Mouse (Mus musculus): Measurements from ENCODE around the gene Umad1. TPM values are rescaled to one million over a fixed set of nuclear protein-coding genes. Genes with fewer than 3 reads are reported as not detected.

Umad1 gene
- polyA plus RNA-seq, 1 experiment from 2014 or later, result 23.4 TPM

GRCm38 (mm10) chr6:8278426-8279002 is 19.4 kb downstream of the Umad1 start:
- peaks cover 6% of the 10 kb centered on the region for H3K36me3 ChIP-seq
- H3K4me2 ChIP-seq, result no peak overlapping the region
- H3K4me1 ChIP-seq, result peaks cover 10% of the 10 kb centered on the region
- ATAC-seq (ENCODE audit: extremely low read depth, insufficient number of reproducible peaks, low FRiP score, low TSS enrichment), result no peak
- H3K4me3 ChIP-seq, result no peak overlapping the region
- 79% methylated on average over 5 of the region's 5 CpGs for WGBS
- no peaks in the 10 kb centered on the region for H3K27me3 ChIP-seq (replicated peaks)
- H3K27ac ChIP-seq (replicated peaks), result no peak overlapping the region
- H3K9me3 ChIP-seq, result no peaks in the 10 kb centered on the region
- H3K9ac ChIP-seq, result no peak overlapping the region

DNA sequence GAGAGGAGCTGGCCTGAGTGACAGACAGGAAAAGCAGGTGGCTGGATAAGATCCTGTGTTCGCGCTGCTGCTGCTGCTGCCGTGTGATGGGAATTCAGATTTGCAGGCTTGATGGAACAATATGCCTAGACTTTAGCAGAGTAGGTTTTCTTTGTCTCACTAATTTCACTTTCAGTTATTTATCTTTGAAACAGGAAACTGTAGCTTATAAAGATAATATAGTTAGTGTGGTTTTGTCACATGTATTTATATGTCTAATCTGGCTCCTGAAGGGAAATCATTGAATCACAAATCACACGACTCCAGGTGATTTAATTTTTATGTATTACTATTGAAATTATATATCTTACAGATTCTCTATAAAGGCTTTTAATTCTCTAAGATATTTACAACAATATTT is 24.2 kb downstream of the Umad1 start:
- no peak overlapping the region for H3K4me3 ChIP-seq
- H3K4me2 ChIP-seq, result no peak overlapping the region
- H3K36me3 ChIP-seq, result peaks cover 6% of the 10 kb centered on the region
- 70% methylated on average over 4 of the region's 4 CpGs for WGBS
- H3K27me3 ChIP-seq (replicated peaks), result no peaks in the 10 kb centered on the region
- no peaks in the 10 kb centered on the region for H3K9me3 ChIP-seq
- H3K27ac ChIP-seq (replicated peaks), result no peak overlapping the region
- ATAC-seq (ENCODE audit: extremely low read depth, insufficient number of reproducible peaks, low FRiP score, low TSS enrichment), result no peak
- no peaks in the 10 kb centered on the region for H3K4me1 ChIP-seq
- H3K9ac ChIP-seq, result no peak overlapping the region

GRCm38 (mm10) chr6:8285401-8285960 is 26.4 kb downstream of the Umad1 start:
- ATAC-seq (ENCODE audit: extremely low read depth, insufficient number of reproducible peaks, low FRiP score, low TSS enrichment), result no peak
- H3K27me3 ChIP-seq (replicated peaks), result no peaks in the 10 kb centered on the region
- no peaks in the 10 kb centered on the region for H3K9me3 ChIP-seq
- no peaks in the 10 kb centered on the region for H3K4me1 ChIP-seq
- H3K27ac ChIP-seq (replicated peaks), result no peak overlapping the region
- no peak overlapping the region for H3K4me2 ChIP-seq
- no peaks in the 10 kb centered on the region for H3K36me3 ChIP-seq
- H3K4me3 ChIP-seq, result no peak overlapping the region
- 69% methylated on average over 3 of the region's 3 CpGs for WGBS
- H3K9ac ChIP-seq, result no peak overlapping the region

DNA sequence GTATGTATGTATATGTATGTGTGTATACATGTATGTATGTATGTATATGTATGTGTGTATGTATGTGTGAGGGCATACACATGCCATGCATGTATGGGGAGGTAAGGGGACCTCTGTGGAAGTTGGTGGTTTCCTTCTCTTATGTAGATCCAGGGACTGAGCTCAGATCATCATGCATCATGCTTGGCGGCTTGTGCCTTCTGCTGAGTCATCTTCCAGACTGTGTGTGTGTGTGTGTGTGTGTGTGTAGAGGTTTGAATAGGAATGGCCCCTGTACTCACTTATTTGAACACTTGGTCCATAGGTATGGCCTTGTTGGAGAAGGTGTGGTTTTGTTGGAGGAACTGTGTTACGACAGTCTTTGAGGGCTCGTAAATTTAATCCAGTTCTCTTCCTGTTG is 27.1 kb downstream of the Umad1 start:
- Histone ChIP-seq H3K9me3 (no peaks in the 10 kb centered on the region), H3K27me3 (replicated peaks) (no peaks in the 10 kb centered on the region), H3K4me1 (no peaks in the 10 kb centered on the region), H3K36me3 (no peaks in the 10 kb centered on the region), H3K4me3 (no peak overlapping the region), H3K4me2 (no peak overlapping the region), H3K27ac (replicated peaks) (no peak overlapping the region), H3K9ac (no peak overlapping the region)
- WGBS, result 89% methylated on average over 3 of the region's 3 CpGs
- no peak for ATAC-seq (ENCODE audit: extremely low read depth, insufficient number of reproducible peaks, low FRiP score, low TSS enrichment)

- H3K9me3 ChIP-seq, result no peaks in the 10 kb centered on the region
Observed at GRCm38 (mm10) chr6:8288755-8289580, 29.9 kb downstream of the Umad1 start.

DNA sequence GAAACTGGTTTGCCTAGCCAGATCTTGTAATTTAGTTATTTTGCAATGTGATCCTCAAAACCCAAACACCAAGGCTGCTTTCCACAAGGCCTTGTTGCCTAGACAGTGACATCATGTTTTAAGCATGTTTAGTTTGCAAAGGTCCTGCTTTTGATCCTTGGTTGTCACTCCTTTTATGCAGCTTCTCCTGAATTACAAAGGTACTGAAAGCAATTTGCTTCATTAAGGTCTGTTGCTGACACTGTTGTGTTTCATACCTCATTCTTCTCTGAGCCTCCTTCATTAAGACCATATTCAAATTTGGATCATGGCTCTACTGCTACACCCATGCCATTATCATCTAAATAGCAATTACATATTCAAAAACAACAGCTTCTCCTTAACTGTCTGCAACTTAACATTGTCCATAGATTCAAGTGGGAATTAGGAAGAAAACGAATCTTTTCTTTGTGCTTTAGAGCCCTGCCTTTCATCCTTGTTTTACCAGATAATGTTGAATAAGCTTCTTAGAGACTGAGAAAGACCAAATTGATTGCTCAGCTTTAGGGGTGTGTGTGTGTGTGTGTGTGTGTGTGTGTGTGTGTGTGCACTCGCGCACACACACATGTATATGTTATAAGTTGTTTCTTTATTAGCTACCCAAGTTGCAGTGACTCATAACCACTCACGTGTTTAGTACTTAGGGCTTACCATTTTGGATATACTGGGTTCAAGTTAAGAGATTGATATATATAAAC is 35.1 kb downstream of the Umad1 start:
- 86% methylated on average over 4 of the region's 4 CpGs for WGBS
- Histone ChIP-seq H3K4me3 (no peak overlapping the region), H3K27ac (replicated peaks) (no peak overlapping the region), H3K27me3 (replicated peaks) (no peaks in the 10 kb centered on the region), H3K9me3 (no peaks in the 10 kb centered on the region), H3K4me2 (no peak overlapping the region), H3K36me3 (peaks cover 4% of the 10 kb centered on the region; the same call in 1 of the 2 replicates), H3K9ac (no peak overlapping the region), H3K4me1 (peaks cover 4% of the 10 kb centered on the region)
- no peak for ATAC-seq (ENCODE audit: extremely low read depth, insufficient number of reproducible peaks, low FRiP score, low TSS enrichment)

More at GRCm38 (mm10) chr6:8288755-8289580, 29.9 kb downstream of the Umad1 start:
- WGBS, result 84% methylated on average over 4 of the region's 4 CpGs
- Histone ChIP-seq H3K9ac (no peak overlapping the region), H3K4me1 (peaks cover under 1% of the 10 kb centered on the region), H3K4me2 (no peak overlapping the region), H3K36me3 (peaks cover 4% of the 10 kb centered on the region; the same call in 1 of the 2 replicates), H3K4me3 (no peak overlapping the region), H3K27me3 (replicated peaks) (no peaks in the 10 kb centered on the region), H3K27ac (replicated peaks) (no peak overlapping the region)
- no peak for ATAC-seq (ENCODE audit: extremely low read depth, insufficient number of reproducible peaks, low FRiP score, low TSS enrichment)

DNA sequence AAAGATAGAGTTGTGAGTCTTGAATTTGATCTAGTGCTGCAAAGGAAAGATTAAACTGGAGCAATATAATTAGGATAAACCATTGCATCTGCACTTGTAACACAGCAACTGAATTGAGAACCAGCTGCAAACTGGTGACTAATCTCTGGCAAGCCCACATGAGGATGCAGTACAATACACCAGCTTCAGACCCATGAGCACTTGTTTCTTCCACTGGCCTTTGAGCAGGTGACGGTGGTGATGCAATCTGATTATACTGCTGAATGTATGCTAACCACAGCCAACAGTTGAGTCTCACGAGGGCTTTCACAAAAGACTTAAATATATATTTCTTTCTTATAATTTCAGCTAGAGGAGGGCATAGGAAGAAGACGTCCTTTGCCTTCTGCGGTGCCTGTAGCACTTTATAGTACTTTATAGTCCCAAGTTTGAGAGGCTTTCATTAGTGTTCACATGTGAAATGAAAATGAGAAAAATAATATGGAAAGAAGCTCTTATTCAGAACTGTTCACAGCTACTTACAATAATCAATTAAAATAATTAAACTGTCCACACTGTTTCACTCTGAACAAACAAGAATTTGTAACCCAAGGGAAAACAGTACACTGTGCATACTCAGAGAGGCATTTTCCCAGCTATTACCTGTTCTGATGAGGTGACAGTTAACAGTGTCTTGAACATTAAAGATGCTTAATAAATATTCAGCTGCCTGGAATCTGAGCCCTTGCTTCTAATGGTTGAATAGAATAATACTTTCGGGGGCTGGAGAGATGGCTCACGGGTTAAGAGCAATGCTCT is 40.2 kb downstream of the Umad1 start:
- WGBS, result 89% methylated on average over 6 of the region's 6 CpGs
- H3K9me3 ChIP-seq, result no peaks in the 10 kb centered on the region

DNA sequence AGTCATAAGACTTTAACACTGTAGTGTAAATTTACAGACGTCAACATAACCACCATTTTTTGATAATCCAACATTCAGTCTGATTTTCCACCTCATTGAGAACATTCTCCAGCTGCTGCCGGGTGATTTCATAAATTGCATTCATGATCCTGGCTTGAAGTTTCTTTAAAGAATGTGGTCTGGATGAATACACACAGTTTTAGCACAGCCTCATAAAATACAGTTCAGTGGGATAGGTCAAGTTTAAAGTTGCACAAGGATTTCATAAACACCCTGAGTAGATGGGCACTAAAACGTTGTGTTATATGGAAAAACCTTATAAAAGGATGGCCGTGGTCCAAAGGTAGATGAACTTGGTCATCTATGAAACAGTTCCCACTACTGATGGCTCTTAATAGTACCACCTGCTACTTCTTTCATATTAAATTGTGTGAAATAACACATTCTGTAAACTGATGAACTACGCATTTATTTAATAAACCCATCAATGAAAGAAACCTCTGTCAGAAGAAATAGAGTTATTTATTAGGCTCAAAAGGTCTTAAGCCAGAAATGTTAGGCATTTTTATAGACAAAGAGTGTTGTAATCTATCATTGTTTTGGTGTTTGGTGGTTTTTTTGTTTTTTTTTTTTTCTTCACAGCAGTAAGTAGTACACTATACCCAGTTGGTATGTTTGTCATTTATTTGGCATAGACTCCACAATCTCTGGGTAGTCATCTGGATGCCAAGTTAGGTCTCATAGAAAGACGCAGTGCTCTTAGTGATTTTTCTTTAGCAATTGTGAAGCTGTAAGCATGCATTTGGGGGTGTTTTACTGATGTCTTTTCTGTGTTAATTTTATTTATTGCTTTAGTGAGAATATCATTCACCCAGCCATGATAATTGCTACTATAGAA is 49.0 kb downstream of the Umad1 start:
- Histone ChIP-seq H3K4me2 (no peak overlapping the region), H3K9me3 (no peaks in the 10 kb centered on the region), H3K4me3 (no peak overlapping the region), H3K36me3 (no peaks in the 10 kb centered on the region), H3K27ac (replicated peaks) (no peak overlapping the region), H3K27me3 (replicated peaks) (no peaks in the 10 kb centered on the region), H3K4me1 (no peaks in the 10 kb centered on the region), H3K9ac (no peak overlapping the region)
- whole genome bisulfite sequencing, result 81% methylated on average over 6 of the region's 6 CpGs
- no peak for ATAC-seq (ENCODE audit: extremely low read depth, insufficient number of reproducible peaks, low FRiP score, low TSS enrichment)

More for the DNA sequence above, 40.2 kb downstream of the Umad1 start:
- no peaks in the 10 kb centered on the region for H3K27me3 ChIP-seq (replicated peaks)
- peaks cover 5% of the 10 kb centered on the region for H3K4me1 ChIP-seq
- H3K36me3 ChIP-seq, result no peaks in the 10 kb centered on the region
- no peak for ATAC-seq (ENCODE audit: extremely low read depth, insufficient number of reproducible peaks, low FRiP score, low TSS enrichment)
- H3K4me2 ChIP-seq, result no peak overlapping the region
- H3K9ac ChIP-seq, result no peak overlapping the region
- no peak overlapping the region for H3K27ac ChIP-seq (replicated peaks)
- no peak overlapping the region for H3K4me3 ChIP-seq

DNA sequence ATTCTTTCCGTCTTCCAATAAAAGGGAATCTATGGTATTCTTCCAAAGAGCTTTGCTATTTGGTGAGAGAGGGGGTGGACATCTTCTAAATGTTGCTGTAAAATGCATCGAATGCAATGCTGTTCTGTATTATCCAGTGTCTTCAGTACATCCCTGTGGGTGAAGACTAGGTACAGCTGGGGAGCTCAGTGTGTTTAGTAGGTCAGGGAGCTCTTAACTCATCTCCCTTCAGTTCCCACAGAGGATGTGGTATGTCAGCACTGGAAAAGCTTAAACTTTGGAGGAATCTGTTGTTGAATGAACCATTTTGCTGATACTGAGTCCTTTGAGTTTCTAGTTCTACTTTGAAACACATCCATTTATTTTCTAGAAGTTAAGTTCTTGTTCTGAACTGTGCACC is 53.5 kb downstream of the Umad1 start:
- no peaks in the 10 kb centered on the region for H3K36me3 ChIP-seq
- H3K27ac ChIP-seq (replicated peaks), result no peak overlapping the region
- H3K4me1 ChIP-seq, result no peaks in the 10 kb centered on the region
- WGBS, result 78% methylated on average over 2 of the region's 2 CpGs
- H3K27me3 ChIP-seq (replicated peaks), result no peaks in the 10 kb centered on the region
- no peak overlapping the region for H3K9ac ChIP-seq
- H3K4me3 ChIP-seq, result no peak overlapping the region
- no peaks in the 10 kb centered on the region for H3K9me3 ChIP-seq
- no peak for ATAC-seq (ENCODE audit: extremely low read depth, insufficient number of reproducible peaks, low FRiP score, low TSS enrichment)
- no peak overlapping the region for H3K4me2 ChIP-seq

GRCm38 (mm10) chr6:8316201-8316600 is 57.1 kb downstream of the Umad1 start:
- peaks cover 5% of the 10 kb centered on the region; the same call in 1 of the 2 replicates for H3K9me3 ChIP-seq
- no peak for ATAC-seq (ENCODE audit: extremely low read depth, insufficient number of reproducible peaks, low FRiP score, low TSS enrichment)
- H3K9ac ChIP-seq, result no peak overlapping the region
- H3K27ac ChIP-seq (replicated peaks), result no peak overlapping the region
- H3K27me3 ChIP-seq (replicated peaks), result no peaks in the 10 kb centered on the region
- H3K4me2 ChIP-seq, result no peak overlapping the region
- H3K4me3 ChIP-seq, result no peak overlapping the region
- no peaks in the 10 kb centered on the region for H3K4me1 ChIP-seq
- H3K36me3 ChIP-seq, result no peaks in the 10 kb centered on the region

Measured in heart, embryonic 13.5 days (tissue).